Mouse (Mus musculus): Measurements from ENCODE around the gene Pik3r5.

GRCm38 (mm10) chr11:68519362-68519761 lies 87.4 kb downstream of the Pik3r5 start:
- TF ChIP-seq POLR2A (IDR thresholded peaks at IDR 0.05; ENCODE audit: low read depth, low read length), result no peak
- TF ChIP-seq CTCF (IDR thresholded peaks at IDR 0.05; ENCODE audit: extremely low read depth, insufficient read depth, insufficient read length, insufficient replicate concordance), result no peak
